Mouse (Mus musculus): Measurements from ENCODE around the gene Ccdc88c. TPM values are rescaled to one million over a fixed set of nuclear protein-coding genes. Genes with fewer than 3 reads are reported as not detected.

Gene Ccdc88c
- polyA plus RNA-seq, 1 experiment from 2014 or later = 15.8 TPM

- Histone ChIP-seq H3K27me3 (replicated peaks) (0 out of 2 replicates have a peak, but pooled peaks cover 6% of the 10 kb centered on the region), H3K4me3 (no peak overlapping the region), H3K36me3 (replicated peaks) (peaks cover 3% of the 10 kb centered on the region; the same call in 1 of the 2 replicates), H3K9ac (no peak overlapping the region), H3K27ac (peak overlapping the region; percentile 60; the same call in 1 of the 2 replicates), H3K4me2 (no peak overlapping the region), H3K9me3 (no peaks in the 10 kb centered on the region), H3K4me1 (peaks cover 6% of the 10 kb centered on the region; the same call in 1 of the 2 replicates)
- peak; percentile 76 for ATAC-seq (replicated peaks)
- WGBS = 32% methylated on average over 9 of the region's 9 CpGs
These were observed 76.5 kb downstream of the Ccdc88c start for GRCm38 (mm10) chr12:100952193-100952931.

- Histone ChIP-seq H3K4me2 (no peak overlapping the region), H3K9me3 (no peaks in the 10 kb centered on the region), H3K9ac (no peak overlapping the region), H3K4me1 (no peaks in the 10 kb centered on the region), H3K27me3 (replicated peaks) (no peaks in the 10 kb centered on the region), H3K4me3 (no peak overlapping the region), H3K36me3 (replicated peaks) (peaks cover 21% of the 10 kb centered on the region), H3K27ac (no peak overlapping the region)
- 90% methylated on average over 5 of the region's 5 CpGs for WGBS
- no peak for ATAC-seq (replicated peaks)
These were observed 79.7 kb downstream of the Ccdc88c start for GRCm38 (mm10) chr12:100949146-100949545.

GRCm38 (mm10) chr12:100948021-100948420 lies 80.8 kb downstream of the Ccdc88c start:
- H3K27ac ChIP-seq = no peak overlapping the region
- H3K4me3 ChIP-seq = no peak overlapping the region
- no peaks in the 10 kb centered on the region for H3K27me3 ChIP-seq (replicated peaks)
- H3K9me3 ChIP-seq = no peaks in the 10 kb centered on the region
- WGBS = 93% methylated on average over 6 of the region's 6 CpGs
- no peaks in the 10 kb centered on the region for H3K4me1 ChIP-seq
- H3K4me2 ChIP-seq = no peak overlapping the region
- ATAC-seq (replicated peaks) = no peak
- H3K36me3 ChIP-seq (replicated peaks) = peaks cover 21% of the 10 kb centered on the region
- H3K9ac ChIP-seq = no peak overlapping the region

- no peak overlapping the region for H3K27ac ChIP-seq
- H3K4me2 ChIP-seq = no peak overlapping the region
- H3K9me3 ChIP-seq = no peaks in the 10 kb centered on the region
- H3K4me3 ChIP-seq = no peak overlapping the region
- H3K36me3 ChIP-seq (replicated peaks) = peaks cover 21% of the 10 kb centered on the region
- H3K9ac ChIP-seq = no peak overlapping the region
- 93% methylated on average over 12 of the region's 12 CpGs for WGBS
- no peak for ATAC-seq (replicated peaks)
- H3K27me3 ChIP-seq (replicated peaks) = no peaks in the 10 kb centered on the region
- H3K4me1 ChIP-seq = no peaks in the 10 kb centered on the region
These were observed 82.9 kb downstream of the Ccdc88c start for GRCm38 (mm10) chr12:100945948-100946347.

- 90% methylated on average over 12 of the region's 12 CpGs for WGBS
- no peak overlapping the region for H3K4me3 ChIP-seq
- no peak overlapping the region for H3K4me2 ChIP-seq
- no peak overlapping the region for H3K27ac ChIP-seq
- no peaks in the 10 kb centered on the region for H3K4me1 ChIP-seq
- H3K36me3 ChIP-seq (replicated peaks) = peaks cover 21% of the 10 kb centered on the region
- H3K9ac ChIP-seq = no peak overlapping the region
- H3K9me3 ChIP-seq = no peaks in the 10 kb centered on the region
- no peak for ATAC-seq (replicated peaks)
- H3K27me3 ChIP-seq (replicated peaks) = no peaks in the 10 kb centered on the region
These were observed 83.4 kb downstream of the Ccdc88c start for GRCm38 (mm10) chr12:100945501-100945900.

GRCm38 (mm10) chr12:100944921-100945336 lies 83.9 kb downstream of the Ccdc88c start:
- 92% methylated on average over 21 of the region's 21 CpGs for WGBS
- H3K4me2 ChIP-seq = no peak overlapping the region
- peaks cover 21% of the 10 kb centered on the region for H3K36me3 ChIP-seq (replicated peaks)
- no peak overlapping the region for H3K9ac ChIP-seq
- H3K9me3 ChIP-seq = no peaks in the 10 kb centered on the region
- H3K4me1 ChIP-seq = no peaks in the 10 kb centered on the region
- H3K4me3 ChIP-seq = no peak overlapping the region
- no peaks in the 10 kb centered on the region for H3K27me3 ChIP-seq (replicated peaks)
- ATAC-seq (replicated peaks) = no peak
- no peak overlapping the region for H3K27ac ChIP-seq

GRCm38 (mm10) chr12:100943146-100943545 lies 85.7 kb downstream of the Ccdc88c start:
- Histone ChIP-seq H3K27me3 (replicated peaks) (no peaks in the 10 kb centered on the region), H3K4me3 (no peak overlapping the region), H3K9ac (no peak overlapping the region), H3K4me2 (no peak overlapping the region), H3K36me3 (replicated peaks) (peaks cover 21% of the 10 kb centered on the region), H3K9me3 (no peaks in the 10 kb centered on the region), H3K4me1 (no peaks in the 10 kb centered on the region), H3K27ac (no peak overlapping the region)
- no peak for ATAC-seq (replicated peaks)
- WGBS = 81% methylated on average over 4 of the region's 4 CpGs

GRCm38 (mm10) chr12:100941361-100941760 lies 87.5 kb downstream of the Ccdc88c start:
- Histone ChIP-seq H3K36me3 (replicated peaks) (peaks cover 9% of the 10 kb centered on the region; the same call in 1 of the 2 replicates), H3K9ac (no peak overlapping the region), H3K27me3 (replicated peaks) (no peaks in the 10 kb centered on the region), H3K9me3 (no peaks in the 10 kb centered on the region), H3K4me3 (no peak overlapping the region), H3K4me1 (no peaks in the 10 kb centered on the region), H3K27ac (no peak overlapping the region), H3K4me2 (no peak overlapping the region)
- ATAC-seq (replicated peaks) = no peak
- 94% methylated on average over 3 of the region's 3 CpGs for WGBS

- Histone ChIP-seq H3K9me3 (no peaks in the 10 kb centered on the region), H3K4me3 (no peak overlapping the region), H3K27me3 (replicated peaks) (no peaks in the 10 kb centered on the region), H3K36me3 (replicated peaks) (no peaks in the 10 kb centered on the region; the same call in 1 of the 2 replicates), H3K27ac (no peak overlapping the region), H3K9ac (no peak overlapping the region), H3K4me2 (no peak overlapping the region), H3K4me1 (no peaks in the 10 kb centered on the region)
- ATAC-seq (replicated peaks) = 0 out of 2 replicates have a peak, but pooled peaks have one; percentile 38
- 76% methylated on average over 21 of the region's 21 CpGs for WGBS
These were observed 91.2 kb downstream of the Ccdc88c start for GRCm38 (mm10) chr12:100937441-100938360.

GRCm38 (mm10) chr12:100936737-100937136 lies 92.1 kb downstream of the Ccdc88c start:
- no peak; the same call in 1 of the 2 replicates for ATAC-seq (replicated peaks)
- H3K27me3 ChIP-seq (replicated peaks) = no peaks in the 10 kb centered on the region
- no peaks in the 10 kb centered on the region for H3K4me1 ChIP-seq
- H3K4me3 ChIP-seq = no peak overlapping the region
- no peak overlapping the region for H3K9ac ChIP-seq
- no peak overlapping the region for H3K27ac ChIP-seq
- 89% methylated on average over 4 of the region's 4 CpGs for WGBS
- no peaks in the 10 kb centered on the region for H3K9me3 ChIP-seq
- no peaks in the 10 kb centered on the region; the same call in 1 of the 2 replicates for H3K36me3 ChIP-seq (replicated peaks)
- no peak overlapping the region for H3K4me2 ChIP-seq

- H3K4me2 ChIP-seq = no peak overlapping the region
- no peaks in the 10 kb centered on the region; the same call in 1 of the 2 replicates for H3K36me3 ChIP-seq (replicated peaks)
- 31% methylated on average over 2 of the region's 2 CpGs for WGBS
- peak; percentile 71; the same call in 1 of the 2 replicates for ATAC-seq (replicated peaks)
- no peaks in the 10 kb centered on the region for H3K4me1 ChIP-seq
- no peak overlapping the region for H3K9ac ChIP-seq
- H3K9me3 ChIP-seq = no peaks in the 10 kb centered on the region
- no peak overlapping the region for H3K4me3 ChIP-seq
- no peak overlapping the region for H3K27ac ChIP-seq
- no peaks in the 10 kb centered on the region for H3K27me3 ChIP-seq (replicated peaks)
These were observed 92.7 kb downstream of the Ccdc88c start for GRCm38 (mm10) chr12:100936116-100936515.

GRCm38 (mm10) chr12:100934796-100935195 lies 94.1 kb downstream of the Ccdc88c start:
- no peaks in the 10 kb centered on the region for H3K4me1 ChIP-seq
- H3K9ac ChIP-seq = no peak overlapping the region
- H3K9me3 ChIP-seq = no peaks in the 10 kb centered on the region
- WGBS = 89% methylated on average over 5 of the region's 5 CpGs
- peaks cover 8% of the 10 kb centered on the region; the same call in 1 of the 2 replicates for H3K36me3 ChIP-seq (replicated peaks)
- no peak overlapping the region for H3K27ac ChIP-seq
- ATAC-seq (replicated peaks) = no peak
- H3K4me3 ChIP-seq = no peak overlapping the region
- H3K4me2 ChIP-seq = no peak overlapping the region
- H3K27me3 ChIP-seq (replicated peaks) = no peaks in the 10 kb centered on the region
